Mouse (Mus musculus) C2C12 (cell line): ENCODE measurements at regions not wholly inside any gene's neighbourhood (a gene's known extent, or its start where the extent isn't known, plus 50 kb on each side); places are given as distances from the start of the nearest gene placed in this dataset.

Source experiments
- CEBPB ChIP-seq: IDR thresholded peaks from one replicate; pipeline ENCODE4 v1.6.1; 2011; ENCODE audit warnings: low read depth, mild to moderate bottlenecking, control low read depth, moderate library complexity
- CTCF ChIP-seq: IDR thresholded peaks from one replicate; pipeline ENCODE4 v1.5.1; 2011; ENCODE audit not compliant: control insufficient read depth, insufficient read depth, insufficient read length
- MYOD1 ChIP-seq: IDR thresholded peaks from one replicate; pipeline ENCODE4 v1.6.1; 2011; ENCODE audit warnings: low read depth; ENCODE audit not compliant: control insufficient read depth, insufficient read length
- USF1 ChIP-seq: IDR thresholded peaks from one replicate; pipeline ENCODE4 v1.6.1; 2011; ENCODE audit warnings: low read depth, mild to moderate bottlenecking, control low read depth, moderate library complexity

- TF ChIP-seq CTCF, result no peak
- TF ChIP-seq CEBPB, result no peak
- no peak for TF ChIP-seq USF1
- no peak for TF ChIP-seq MYOD1
Measured at GRCm38 (mm10) chr3:157804307-157804706, 120.6 kb downstream of the Cth start.
